Mouse (Mus musculus): Measurements from ENCODE around the gene Dcaf7. TPM values are rescaled to one million over a fixed set of nuclear protein-coding genes. Genes with fewer than 3 reads are reported as not detected.
A peak's percentile ranks its signal among the peaks of the same experiment; 100 is the strongest.
"Not testable (repeated sequence)": the region's sequence is repeated elsewhere in the genome, so short reads cannot be mapped to it uniquely, and the experiment has no call there.

Gene Dcaf7
- polyA plus RNA-seq, 1 experiment from 2014 or later = 56.0 TPM

DNA sequence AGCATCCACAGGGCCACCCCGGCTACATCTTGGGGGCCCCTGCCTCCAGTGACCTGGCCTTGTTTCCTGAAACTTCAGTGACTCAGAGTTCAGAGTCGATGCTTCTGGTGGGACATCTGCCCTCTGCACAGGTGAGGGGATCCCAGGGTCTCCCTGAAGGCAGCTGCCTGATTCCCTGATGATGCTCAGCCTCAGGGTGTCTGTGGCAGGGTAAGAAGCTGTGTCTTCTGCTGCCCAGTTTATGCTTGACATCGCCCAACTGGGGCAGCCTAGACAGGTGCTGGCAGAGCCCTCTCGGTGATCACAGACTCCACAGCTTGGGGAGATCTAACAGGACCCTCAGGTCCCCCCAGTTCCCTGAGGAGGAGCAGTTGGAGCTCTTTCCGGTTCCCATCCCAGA is 9.1 kb upstream of the Dcaf7 start:
- no peaks in the 10 kb centered on the region for H3K9me3 ChIP-seq (ENCODE audit: control insufficient read depth, low read length)
- DNase-seq (ENCODE audit: low spot score) (no peak), ATAC-seq (ENCODE audit: low read depth) (no peak)
- WGBS = 96% methylated on average over 5 of the region's 5 CpGs
- no peak overlapping the region for H3K9ac ChIP-seq (ENCODE audit: low read depth, low read length)
- H3K4me2 ChIP-seq (ENCODE audit: low read depth, low read length) = no peak overlapping the region
- no peaks in the 10 kb centered on the region for H3K36me3 ChIP-seq (ENCODE audit: control insufficient read depth, insufficient read depth, low read length)
- H3K27me3 ChIP-seq (replicated peaks; ENCODE audit: control insufficient read depth, insufficient read depth, low read length) = no peaks in the 10 kb centered on the region
- H3K27ac ChIP-seq (replicated peaks; ENCODE audit: low read depth, low read length) = no peak overlapping the region
- H3K4me1 ChIP-seq (ENCODE audit: control insufficient read depth, insufficient read depth, low read length) = no peaks in the 10 kb centered on the region
- H3K4me3 ChIP-seq (ENCODE audit: low read depth, low read length) = no peak overlapping the region

DNA sequence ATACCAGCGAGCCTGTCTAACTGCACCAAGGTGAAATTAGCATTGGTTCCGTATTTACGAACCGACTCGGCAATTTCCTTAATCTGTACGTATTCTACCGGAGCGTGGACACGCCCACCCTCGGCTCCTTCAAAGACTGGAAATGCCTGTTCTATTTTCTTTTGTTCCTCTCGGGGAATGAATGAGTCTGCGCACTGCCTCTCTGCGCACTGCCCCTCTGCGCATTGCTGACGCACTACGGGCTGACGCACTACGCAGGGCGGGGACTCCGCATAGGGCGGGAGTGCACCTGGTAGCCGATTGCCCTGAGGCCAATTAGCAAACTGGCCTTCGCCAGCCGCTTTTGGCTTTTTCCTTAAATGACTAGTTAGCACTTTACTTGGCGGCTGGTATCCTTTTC is 4.6 kb upstream of the Dcaf7 start:
- 43% methylated on average over 4 of the region's 25 CpGs for WGBS
- Histone ChIP-seq H3K4me3 (ENCODE audit: low read depth, low read length) (peak overlapping the region; percentile 32), H3K9ac (ENCODE audit: low read depth, low read length) (peak overlapping the region; percentile 28; the same call in 1 of the 2 replicates)
- H3K27me3 ChIP-seq (replicated peaks; ENCODE audit: control insufficient read depth, insufficient read depth, low read length); H3K4me2 ChIP-seq (ENCODE audit: low read depth, low read length); ATAC-seq (ENCODE audit: low read depth); DNase-seq (ENCODE audit: low spot score); H3K9me3 ChIP-seq (ENCODE audit: control insufficient read depth, low read length); H3K36me3 ChIP-seq (ENCODE audit: control insufficient read depth, insufficient read depth, low read length); H3K4me1 ChIP-seq (ENCODE audit: control insufficient read depth, insufficient read depth, low read length); H3K27ac ChIP-seq (replicated peaks; ENCODE audit: low read depth, low read length): not testable (repeated sequence)

DNA sequence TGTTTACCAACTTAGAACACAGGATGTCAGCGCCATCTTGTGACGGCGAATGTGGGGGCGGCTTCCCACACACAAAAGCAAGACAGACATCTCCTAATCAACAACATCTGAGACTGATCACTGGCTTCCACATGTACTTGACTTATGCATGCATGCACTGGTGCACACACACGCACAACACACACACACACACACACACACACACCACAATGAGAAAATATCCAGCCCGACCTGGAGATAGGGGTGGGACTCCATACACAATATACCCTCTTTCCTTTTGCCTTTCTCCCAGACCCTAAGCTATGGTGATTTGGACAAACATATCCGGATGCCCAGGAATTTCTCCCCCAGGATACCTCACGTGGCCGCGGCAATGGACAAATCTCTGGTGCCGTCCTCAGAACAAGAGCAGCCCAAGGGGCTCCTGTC is 3.2 kb upstream of the Dcaf7 start:
- ATAC-seq (ENCODE audit: low read depth) (peak; percentile 27; the same call in 1 of the 2 replicates), DNase-seq (ENCODE audit: low spot score) (peak; percentile 83)
- H3K4me2 ChIP-seq (ENCODE audit: low read depth, low read length) = peak overlapping the region; percentile 45
- peak overlapping the region; percentile 82 for H3K27ac ChIP-seq (replicated peaks; ENCODE audit: low read depth, low read length)
- H3K9me3 ChIP-seq (ENCODE audit: control insufficient read depth, low read length) = no peaks in the 10 kb centered on the region
- WGBS = 43% methylated on average over 11 of the region's 11 CpGs
- peak overlapping the region; percentile 7; the same call in 1 of the 2 replicates for H3K4me3 ChIP-seq (ENCODE audit: low read depth, low read length)
- no peaks in the 10 kb centered on the region for H3K36me3 ChIP-seq (ENCODE audit: control insufficient read depth, insufficient read depth, low read length)
- peak overlapping the region; percentile 9; the same call in 1 of the 2 replicates for H3K9ac ChIP-seq (ENCODE audit: low read depth, low read length)
- H3K27me3 ChIP-seq (replicated peaks; ENCODE audit: control insufficient read depth, insufficient read depth, low read length) = no peaks in the 10 kb centered on the region
- peaks cover 11% of the 10 kb centered on the region for H3K4me1 ChIP-seq (ENCODE audit: control insufficient read depth, insufficient read depth, low read length)

DNA sequence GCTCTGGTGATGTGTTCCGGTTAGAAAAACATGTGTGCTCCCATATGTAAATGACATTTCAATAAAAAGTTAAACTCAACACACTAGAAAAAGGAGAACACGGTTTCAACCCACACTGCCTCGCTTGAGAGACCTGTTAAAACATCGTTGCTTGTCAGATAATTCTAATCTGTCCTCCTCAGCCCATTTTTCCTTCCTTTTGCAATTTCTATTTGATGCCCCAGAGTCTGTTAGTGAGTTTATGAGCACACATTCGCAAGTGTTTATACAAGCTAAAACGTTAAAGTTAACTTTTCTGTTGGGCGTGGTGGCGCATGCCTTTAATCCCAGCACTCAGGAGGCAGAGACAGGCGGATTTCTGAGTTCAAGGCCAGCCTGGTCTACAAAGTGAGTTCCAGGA is 1.7 kb upstream of the Dcaf7 start:
- H3K4me3 ChIP-seq (ENCODE audit: low read depth, low read length) = no peak overlapping the region

DNA sequence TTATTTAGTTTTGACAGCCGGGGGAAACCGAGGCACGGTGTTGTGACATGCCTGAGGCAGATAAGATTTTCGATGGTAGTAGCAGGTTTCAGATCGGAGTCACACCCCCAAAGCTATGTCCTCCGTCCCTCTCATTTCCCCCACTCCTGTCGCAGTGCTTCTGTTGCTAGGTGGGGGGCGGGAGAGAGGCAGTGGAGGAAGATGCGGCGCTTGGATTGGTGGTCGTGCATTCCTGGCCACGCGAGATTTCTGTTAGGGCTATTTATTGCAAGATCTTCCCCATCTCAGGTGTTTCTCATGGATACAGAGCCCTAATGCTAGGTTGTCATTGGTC is 713 bp downstream of the Dcaf7 start:
- Histone ChIP-seq H3K36me3 (ENCODE audit: control insufficient read depth, insufficient read depth, low read length) (0 out of 2 replicates have a peak, but pooled peaks cover 2% of the 10 kb centered on the region), H3K4me2 (ENCODE audit: low read depth, low read length) (peak overlapping the region; percentile 91), H3K9me3 (ENCODE audit: control insufficient read depth, low read length) (no peaks in the 10 kb centered on the region), H3K27me3 (replicated peaks; ENCODE audit: control insufficient read depth, insufficient read depth, low read length) (no peaks in the 10 kb centered on the region), H3K27ac (replicated peaks; ENCODE audit: low read depth, low read length) (peak overlapping the region; percentile 88), H3K4me3 (ENCODE audit: low read depth, low read length) (peak overlapping the region; percentile 98), H3K9ac (ENCODE audit: low read depth, low read length) (peak overlapping the region; percentile 93), H3K4me1 (ENCODE audit: control insufficient read depth, insufficient read depth, low read length) (peaks cover 12% of the 10 kb centered on the region)
- peak; percentile 72 for DNase-seq (ENCODE audit: low spot score)
- no peak; the same call in 1 of the 2 replicates for ATAC-seq (ENCODE audit: low read depth)
- 0% methylated on average over 13 of the region's 13 CpGs for WGBS

More for the DNA sequence above, 1.7 kb upstream of the Dcaf7 start:
- Histone ChIP-seq H3K27me3 (replicated peaks; ENCODE audit: control insufficient read depth, insufficient read depth, low read length) (no peaks in the 10 kb centered on the region), H3K27ac (replicated peaks; ENCODE audit: low read depth, low read length) (no peak overlapping the region), H3K9me3 (ENCODE audit: control insufficient read depth, low read length) (no peaks in the 10 kb centered on the region), H3K36me3 (ENCODE audit: control insufficient read depth, insufficient read depth, low read length) (no peaks in the 10 kb centered on the region), H3K4me2 (ENCODE audit: low read depth, low read length) (no peak overlapping the region), H3K4me1 (ENCODE audit: control insufficient read depth, insufficient read depth, low read length) (peaks cover 12% of the 10 kb centered on the region), H3K9ac (ENCODE audit: low read depth, low read length) (no peak overlapping the region)
- ATAC-seq (ENCODE audit: low read depth) = no peak
- no peak for DNase-seq (ENCODE audit: low spot score)
- 87% methylated on average over 9 of the region's 9 CpGs for WGBS

DNA sequence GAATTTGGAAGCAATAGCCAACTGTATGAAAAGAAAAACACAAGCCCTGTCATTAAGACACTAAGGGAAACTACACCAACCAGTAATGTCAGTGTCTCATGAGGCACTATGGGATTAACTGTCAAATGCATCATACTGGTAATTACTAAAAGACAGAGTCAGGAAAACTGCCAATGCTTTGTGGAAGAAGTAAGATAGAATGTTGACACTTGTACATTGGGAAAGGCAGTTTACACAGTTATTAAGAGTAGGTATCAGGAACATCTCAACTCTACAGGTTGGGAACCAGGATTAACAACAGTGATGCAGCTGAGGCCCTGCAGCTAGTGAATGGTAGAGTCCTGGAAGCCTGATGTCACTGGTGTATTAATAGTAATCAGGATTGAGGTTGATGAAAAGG is 7.7 kb downstream of the Dcaf7 start:
- Histone ChIP-seq H3K4me2 (ENCODE audit: low read depth, low read length) (no peak overlapping the region), H3K4me3 (ENCODE audit: low read depth, low read length) (no peak overlapping the region), H3K27me3 (replicated peaks; ENCODE audit: control insufficient read depth, insufficient read depth, low read length) (no peaks in the 10 kb centered on the region), H3K9me3 (ENCODE audit: control insufficient read depth, low read length) (no peaks in the 10 kb centered on the region), H3K4me1 (ENCODE audit: control insufficient read depth, insufficient read depth, low read length) (no peaks in the 10 kb centered on the region), H3K27ac (replicated peaks; ENCODE audit: low read depth, low read length) (no peak overlapping the region), H3K36me3 (ENCODE audit: control insufficient read depth, insufficient read depth, low read length) (peaks cover 30% of the 10 kb centered on the region), H3K9ac (ENCODE audit: low read depth, low read length) (no peak overlapping the region)
- ATAC-seq (ENCODE audit: low read depth) (no peak), DNase-seq (ENCODE audit: low spot score) (no peak)

DNA sequence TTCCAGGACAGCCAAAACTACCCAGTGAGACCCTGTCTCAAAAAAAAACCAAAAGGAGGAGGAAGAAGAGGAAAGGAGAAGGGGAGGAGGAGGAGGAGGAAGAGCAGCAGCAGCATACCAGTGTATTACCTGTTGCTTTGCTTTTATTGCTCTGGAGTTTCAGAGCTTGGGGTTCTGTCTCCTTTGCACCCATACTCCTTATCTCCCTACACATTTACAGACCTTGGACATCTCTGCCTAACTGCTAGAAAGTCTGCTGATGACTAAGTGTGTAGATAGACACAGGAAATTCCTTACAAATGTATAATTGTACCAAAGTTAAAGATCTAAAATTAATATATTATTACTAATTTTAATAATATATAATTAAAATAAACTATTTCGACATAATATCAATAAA is 8.6 kb downstream of the Dcaf7 start:
- WGBS = 84% methylated on average over 1 of the region's 1 CpGs
- Histone ChIP-seq H3K27me3 (replicated peaks; ENCODE audit: control insufficient read depth, insufficient read depth, low read length) (no peaks in the 10 kb centered on the region), H3K27ac (replicated peaks; ENCODE audit: low read depth, low read length) (no peak overlapping the region)

DNA sequence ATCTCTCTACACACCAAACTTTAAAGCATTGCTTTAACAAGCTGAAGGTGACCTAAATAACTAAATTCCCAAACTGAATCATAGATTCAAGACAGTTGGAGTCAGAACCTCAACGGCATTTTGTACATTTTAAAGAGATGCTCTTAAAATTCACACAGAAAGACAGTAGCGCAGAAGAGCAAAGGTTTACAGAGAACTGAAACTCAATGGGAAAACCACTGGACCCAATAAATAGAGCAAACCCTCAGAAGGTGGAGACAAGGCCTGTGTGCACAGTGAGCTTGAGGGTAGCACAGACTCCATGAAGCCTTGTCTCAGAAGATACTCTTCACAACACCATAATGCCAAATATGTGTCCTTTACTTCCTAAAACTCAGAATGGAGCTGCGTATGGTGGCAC is 9.1 kb downstream of the Dcaf7 start:
- H3K9ac ChIP-seq (ENCODE audit: low read depth, low read length) = no peak overlapping the region
- H3K9me3 ChIP-seq (ENCODE audit: control insufficient read depth, low read length) = no peaks in the 10 kb centered on the region
- no peak overlapping the region for H3K27ac ChIP-seq (replicated peaks; ENCODE audit: low read depth, low read length)
- WGBS = 93% methylated on average over 3 of the region's 3 CpGs
- ATAC-seq (ENCODE audit: low read depth) (no peak), DNase-seq (ENCODE audit: low spot score) (no peak)
- peaks cover 43% of the 10 kb centered on the region for H3K36me3 ChIP-seq (ENCODE audit: control insufficient read depth, insufficient read depth, low read length)
- no peaks in the 10 kb centered on the region for H3K27me3 ChIP-seq (replicated peaks; ENCODE audit: control insufficient read depth, insufficient read depth, low read length)
- H3K4me3 ChIP-seq (ENCODE audit: low read depth, low read length) = no peak overlapping the region
- no peaks in the 10 kb centered on the region for H3K4me1 ChIP-seq (ENCODE audit: control insufficient read depth, insufficient read depth, low read length)
- H3K4me2 ChIP-seq (ENCODE audit: low read depth, low read length) = no peak overlapping the region

More for the DNA sequence above, 8.6 kb downstream of the Dcaf7 start:
- Histone ChIP-seq H3K4me1 (ENCODE audit: control insufficient read depth, insufficient read depth, low read length) (no peaks in the 10 kb centered on the region), H3K4me2 (ENCODE audit: low read depth, low read length) (no peak overlapping the region), H3K9ac (ENCODE audit: low read depth, low read length) (no peak overlapping the region), H3K36me3 (ENCODE audit: control insufficient read depth, insufficient read depth, low read length) (peaks cover 38% of the 10 kb centered on the region), H3K9me3 (ENCODE audit: control insufficient read depth, low read length) (no peaks in the 10 kb centered on the region), H3K4me3 (ENCODE audit: low read depth, low read length) (no peak overlapping the region)
- no peak for ATAC-seq (ENCODE audit: low read depth)
- DNase-seq (ENCODE audit: low spot score) = no peak

DNA sequence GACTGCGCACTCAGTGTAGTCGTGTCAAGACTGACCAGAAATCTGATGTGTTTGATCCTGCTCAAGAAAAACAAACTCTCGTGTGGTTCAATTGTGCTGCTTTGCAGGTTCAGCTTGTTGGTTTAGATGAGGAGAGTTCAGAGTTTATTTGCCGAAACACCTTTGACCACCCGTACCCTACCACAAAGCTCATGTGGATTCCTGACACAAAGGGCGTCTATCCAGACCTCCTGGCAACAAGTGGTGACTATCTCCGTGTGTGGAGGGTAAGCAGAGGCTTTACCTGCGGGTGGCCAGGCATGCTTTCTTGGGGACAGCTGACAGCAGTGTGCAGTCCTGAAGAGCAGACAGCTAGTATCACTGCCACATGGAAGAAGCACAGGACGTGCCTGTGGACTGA is 9.9 kb downstream of the Dcaf7 start:
- no peak overlapping the region for H3K4me2 ChIP-seq (ENCODE audit: low read depth, low read length)
- ATAC-seq (ENCODE audit: low read depth) (no peak), DNase-seq (ENCODE audit: low spot score) (no peak)
- no peak overlapping the region for H3K9ac ChIP-seq (ENCODE audit: low read depth, low read length)
- WGBS = 84% methylated on average over 9 of the region's 9 CpGs
- no peaks in the 10 kb centered on the region for H3K9me3 ChIP-seq (ENCODE audit: control insufficient read depth, low read length)
- no peaks in the 10 kb centered on the region for H3K4me1 ChIP-seq (ENCODE audit: control insufficient read depth, insufficient read depth, low read length)
- H3K27ac ChIP-seq (replicated peaks; ENCODE audit: low read depth, low read length) = no peak overlapping the region
- H3K36me3 ChIP-seq (ENCODE audit: control insufficient read depth, insufficient read depth, low read length) = peaks cover 48% of the 10 kb centered on the region
- H3K27me3 ChIP-seq (replicated peaks; ENCODE audit: control insufficient read depth, insufficient read depth, low read length) = no peaks in the 10 kb centered on the region
- no peak overlapping the region for H3K4me3 ChIP-seq (ENCODE audit: low read depth, low read length)

Measured in embryonic facial prominence, embryonic 14.5 days (tissue).